Mouse (Mus musculus) E14TG2a.4 (cell line): ENCODE results near the gene Lcor.

Source experiments
- H3K27me3 ChIP-seq: 2 replicates; pipeline ENCODE4 v1.6.1; 2014; ENCODE audit warnings: low read length, control low read depth; ENCODE audit not compliant: insufficient read depth
- H3K36me3 ChIP-seq: 2 replicates; pipeline ENCODE4 v1.6.1; 2014; ENCODE audit warnings: low read length, control low read depth; ENCODE audit not compliant: insufficient read depth
- H3K4me1 ChIP-seq: replicated peaks from 2 replicates; pipeline ENCODE4 v1.6.1; 2014; ENCODE audit warnings: low read depth, low read length, control low read depth
- H3K4me3 ChIP-seq: replicated peaks from 2 replicates; pipeline ENCODE4 v1.5.1; 2014; ENCODE audit warnings: mild to moderate bottlenecking, low read length
- H3K9me3 ChIP-seq: 2 replicates; pipeline ENCODE4 v1.6.1; 2014; ENCODE audit warnings: low read length, control low read depth
- CTCF ChIP-seq: conservative IDR thresholded peaks from 2 replicates; pipeline ENCODE4 v1.5.1; 2014; ENCODE audit warnings: low read length
- NANOG ChIP-seq: IDR thresholded peaks from 2 replicates; pipeline ENCODE4 v1.6.1; 2014; ENCODE audit warnings: borderline replicate concordance, low read length, mixed read lengths
- POU5F1 ChIP-seq: IDR thresholded peaks from 2 replicates; pipeline ENCODE4 v1.6.1; 2014; ENCODE audit warnings: low read length, borderline replicate concordance

Gene Lcor

DNA sequence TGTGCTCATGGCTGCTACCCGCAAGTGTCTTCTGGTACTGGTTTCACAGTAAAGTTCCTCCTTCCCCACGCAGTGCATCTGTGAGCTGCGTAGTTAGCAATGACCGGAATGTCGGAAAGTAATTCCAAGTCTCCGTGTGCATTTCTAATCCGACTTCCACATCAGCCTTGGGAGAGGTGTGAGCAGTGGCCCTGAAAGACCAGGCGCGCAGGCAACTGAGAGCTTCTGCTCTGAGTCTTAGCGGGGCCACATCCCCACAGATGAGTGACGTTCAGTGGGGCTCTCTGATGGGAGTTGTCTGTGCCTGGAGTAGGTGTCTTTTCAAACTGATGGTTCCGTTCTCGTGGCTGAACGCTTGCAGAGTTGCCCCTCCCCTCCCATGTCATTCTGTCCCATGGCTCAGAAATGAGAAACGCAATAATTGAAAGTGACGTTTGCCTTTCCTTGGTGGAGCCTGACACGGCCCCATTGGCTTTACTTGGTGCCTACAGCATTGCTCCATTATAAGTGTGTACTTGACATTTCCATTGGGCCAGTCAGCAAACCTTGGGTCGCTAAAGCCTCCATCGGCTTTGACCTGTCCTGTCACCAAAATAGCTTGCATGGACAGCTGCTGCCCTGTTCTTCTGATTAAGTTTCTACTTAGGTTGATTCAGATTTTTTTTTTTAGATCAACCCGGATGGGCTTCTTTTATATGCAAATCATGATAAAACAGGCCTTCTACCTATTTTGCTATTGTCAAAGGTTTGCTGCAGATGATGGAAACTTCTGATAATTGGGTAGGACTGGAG, 105.2 kb downstream of the Lcor start:
- peaks cover 22% of the 10 kb centered on the region for H3K4me1 ChIP-seq
- peaks cover 59% of the 10 kb centered on the region for H3K36me3 ChIP-seq
- TF ChIP-seq CTCF (no peak), POU5F1 (no peak), NANOG (no peak)
- H3K9me3 ChIP-seq: no peaks in the 10 kb centered on the region
- H3K4me3 ChIP-seq: no peak overlapping the region
- H3K27me3 ChIP-seq: no peaks in the 10 kb centered on the region

DNA sequence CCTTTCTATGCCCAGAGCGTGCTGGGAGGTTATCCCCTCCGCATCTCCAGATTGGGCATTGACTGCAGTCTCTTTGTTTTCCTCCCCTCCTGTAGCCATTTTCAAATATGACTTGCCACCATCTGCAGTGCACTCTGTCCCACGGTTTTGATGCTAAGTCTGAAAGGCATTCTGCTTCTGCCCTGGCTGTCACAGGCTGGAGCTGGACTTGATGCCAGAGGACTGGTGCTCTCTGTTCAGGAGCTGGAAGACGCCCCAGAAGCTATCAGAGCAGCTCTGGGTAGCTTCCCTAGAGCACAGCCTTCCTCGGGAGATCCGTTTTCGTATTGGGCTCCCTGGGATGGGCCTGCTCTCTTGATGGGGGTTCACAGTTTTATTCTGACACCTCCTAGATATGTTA, 106.6 kb downstream of the Lcor start:
- Histone ChIP-seq H3K9me3 (no peaks in the 10 kb centered on the region), H3K4me3 (no peak overlapping the region)

DNA sequence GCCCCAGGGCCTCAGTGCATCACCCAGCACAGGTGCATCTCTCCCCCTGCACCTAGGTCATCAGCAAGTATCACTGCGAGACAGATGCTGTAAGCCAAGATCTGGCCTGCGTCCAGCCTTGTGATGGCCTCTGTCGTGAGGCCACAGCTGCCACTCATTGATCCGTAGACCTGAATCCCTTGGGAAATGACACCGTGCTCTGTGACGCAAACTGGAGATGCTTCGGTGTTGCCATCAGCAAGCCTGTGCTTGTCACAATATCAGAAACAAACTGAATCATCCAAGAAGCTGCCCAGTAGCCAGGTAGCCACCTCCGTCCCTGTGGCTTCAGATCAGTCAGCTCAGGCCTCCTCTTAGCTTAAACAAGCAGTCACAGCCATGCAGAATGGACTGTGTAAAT, 107.2 kb downstream of the Lcor start:
- Histone ChIP-seq H3K36me3 (peaks cover 39% of the 10 kb centered on the region), H3K4me1 (peaks cover 15% of the 10 kb centered on the region), H3K4me3 (no peak overlapping the region), H3K27me3 (no peaks in the 10 kb centered on the region), H3K9me3 (no peaks in the 10 kb centered on the region)
- TF ChIP-seq NANOG: no peak
- no peak for TF ChIP-seq CTCF
- no peak for TF ChIP-seq POU5F1

More for the DNA sequence above, 106.6 kb downstream of the Lcor start:
- Histone ChIP-seq H3K27me3 (no peaks in the 10 kb centered on the region), H3K4me1 (peaks cover 15% of the 10 kb centered on the region), H3K36me3 (peaks cover 45% of the 10 kb centered on the region)
- no peak for TF ChIP-seq POU5F1
- TF ChIP-seq CTCF: no peak
- TF ChIP-seq NANOG: no peak

DNA sequence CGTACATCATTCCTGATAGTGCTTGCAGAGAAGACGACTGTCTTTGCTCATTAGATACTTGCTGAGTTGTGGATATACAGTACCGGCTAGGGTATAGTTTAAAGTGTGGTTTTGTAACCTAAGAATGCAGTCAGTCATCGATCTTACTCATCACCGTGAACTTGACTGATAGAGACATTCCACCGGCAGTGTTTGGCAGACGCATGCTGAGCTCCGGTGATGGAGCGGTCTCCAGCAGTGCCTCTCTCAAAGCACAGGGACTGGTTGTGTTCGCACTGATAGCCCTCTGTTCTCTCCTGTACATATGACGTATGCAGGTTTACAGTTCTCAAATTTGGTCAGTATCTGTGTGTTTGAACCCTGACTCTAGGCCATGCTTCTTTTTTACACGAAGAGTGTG, 109.4 kb downstream of the Lcor start:
- Histone ChIP-seq H3K9me3 (no peaks in the 10 kb centered on the region), H3K36me3 (peaks cover 20% of the 10 kb centered on the region), H3K4me1 (peaks cover 12% of the 10 kb centered on the region), H3K4me3 (no peak overlapping the region), H3K27me3 (no peaks in the 10 kb centered on the region)
- TF ChIP-seq CTCF: no peak
- no peak for TF ChIP-seq POU5F1
- no peak for TF ChIP-seq NANOG

DNA sequence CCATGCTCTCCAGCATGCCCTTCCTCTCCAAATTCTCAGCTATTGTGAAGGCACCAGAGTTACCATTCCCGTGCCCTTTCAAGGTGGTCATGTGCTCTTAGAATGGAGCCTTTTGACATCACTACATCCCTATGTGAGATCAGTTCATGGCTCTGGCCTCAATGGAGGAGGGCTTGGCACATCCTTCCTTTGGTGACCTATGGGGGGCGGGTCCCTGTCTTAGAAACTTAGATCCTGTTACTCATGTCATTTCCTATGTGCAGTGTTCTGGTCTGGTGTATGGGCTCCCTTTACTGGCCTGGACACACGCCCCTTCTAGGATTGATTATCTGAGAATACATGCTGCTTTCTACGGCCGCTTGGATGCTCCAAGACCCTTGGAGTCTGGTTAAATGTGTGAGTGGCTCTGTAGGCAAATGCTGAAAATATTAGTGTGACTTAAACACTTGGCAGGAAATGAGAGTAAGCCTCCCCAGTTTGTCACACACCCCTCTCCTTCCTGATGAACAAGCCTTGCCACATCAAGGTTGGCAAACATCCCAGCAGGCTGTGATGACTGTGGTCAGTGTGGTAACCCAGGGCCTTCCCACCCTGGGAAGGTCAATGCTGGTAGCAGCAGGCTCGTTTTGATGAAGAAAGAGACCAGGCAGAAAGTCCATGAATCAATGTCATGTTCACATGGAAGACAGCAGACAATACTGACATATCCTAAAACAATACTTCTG, 114.9 kb downstream of the Lcor start:
- Histone ChIP-seq H3K4me3 (no peak overlapping the region), H3K36me3 (no peaks in the 10 kb centered on the region), H3K9me3 (no peaks in the 10 kb centered on the region), H3K27me3 (0 out of 2 replicates have a peak, but pooled peaks cover 3% of the 10 kb centered on the region), H3K4me1 (peaks cover 21% of the 10 kb centered on the region)
- TF ChIP-seq NANOG: no peak
- no peak for TF ChIP-seq CTCF
- TF ChIP-seq POU5F1: no peak

DNA sequence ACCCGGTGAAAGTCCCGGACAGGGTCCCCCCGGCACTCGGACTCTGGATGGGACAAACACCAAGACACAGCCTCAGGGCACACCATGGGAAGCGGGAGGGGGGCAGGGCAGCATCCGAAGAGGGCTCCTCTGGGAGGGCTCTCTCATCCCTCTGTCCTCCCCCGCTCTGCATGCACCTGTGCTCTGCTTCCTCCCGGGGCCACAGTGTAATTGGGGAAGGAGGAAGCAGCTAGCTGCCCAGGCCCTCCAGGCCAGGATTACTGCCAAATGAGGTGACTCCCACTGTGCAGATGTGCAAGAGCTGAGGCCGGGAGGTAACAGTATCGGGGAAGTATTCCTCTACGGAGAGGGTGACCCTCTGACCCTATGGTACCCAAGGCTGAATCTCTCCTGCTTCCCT, 118.2 kb downstream of the Lcor start:
- H3K36me3 ChIP-seq: no peaks in the 10 kb centered on the region
- peak overlapping the region; percentile 68 for H3K4me3 ChIP-seq
- no peaks in the 10 kb centered on the region for H3K9me3 ChIP-seq
- H3K4me1 ChIP-seq: peaks cover 13% of the 10 kb centered on the region
- 0 out of 2 replicates have a peak, but pooled peaks cover 7% of the 10 kb centered on the region for H3K27me3 ChIP-seq
- TF ChIP-seq POU5F1: no peak
- TF ChIP-seq CTCF: no peak
- no peak for TF ChIP-seq NANOG

DNA sequence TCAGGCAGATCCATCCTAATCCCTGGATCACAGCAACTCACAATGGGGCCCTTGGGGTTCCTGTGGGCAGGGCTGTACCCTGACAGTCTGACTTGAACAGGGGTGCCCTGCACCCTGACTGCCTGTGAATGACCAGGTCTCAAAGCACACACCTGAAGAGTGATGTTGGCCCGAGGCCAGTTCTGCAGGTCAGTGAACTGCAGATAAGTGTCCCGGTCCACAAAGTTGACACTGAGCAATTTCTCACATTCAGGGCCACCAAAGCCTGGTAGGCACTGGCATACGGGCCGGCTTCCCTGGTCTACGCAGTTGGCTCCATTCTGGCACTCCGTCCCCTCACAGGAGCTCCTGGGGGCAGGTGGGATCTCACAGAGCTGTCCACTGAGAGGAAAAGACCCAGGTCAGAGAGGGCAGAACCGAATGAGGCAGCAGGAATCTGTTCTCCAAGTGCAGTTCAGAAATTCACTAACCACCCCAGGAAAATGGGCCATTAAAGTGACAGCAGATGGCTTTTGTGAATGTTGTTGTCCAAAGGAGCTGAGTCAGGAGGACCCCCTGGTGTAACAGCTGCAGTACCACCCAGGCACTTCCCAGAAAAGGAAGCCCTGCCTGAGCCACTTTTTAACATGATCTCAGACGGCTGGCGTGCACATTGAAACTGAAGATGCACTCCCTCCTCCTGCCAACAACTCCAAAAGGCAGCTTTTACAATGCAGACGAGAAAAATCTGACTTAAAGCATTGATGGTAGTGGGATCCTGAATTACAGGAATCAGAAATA, 124.0 kb downstream of the Lcor start:
- no peak overlapping the region for H3K4me3 ChIP-seq
- H3K27me3 ChIP-seq: 0 out of 2 replicates have a peak, but pooled peaks cover 8% of the 10 kb centered on the region
- peaks cover 23% of the 10 kb centered on the region for H3K4me1 ChIP-seq
- H3K36me3 ChIP-seq: no peaks in the 10 kb centered on the region
- TF ChIP-seq POU5F1 (no peak), CTCF (no peak), NANOG (no peak)
- H3K9me3 ChIP-seq: peaks cover 7% of the 10 kb centered on the region

DNA sequence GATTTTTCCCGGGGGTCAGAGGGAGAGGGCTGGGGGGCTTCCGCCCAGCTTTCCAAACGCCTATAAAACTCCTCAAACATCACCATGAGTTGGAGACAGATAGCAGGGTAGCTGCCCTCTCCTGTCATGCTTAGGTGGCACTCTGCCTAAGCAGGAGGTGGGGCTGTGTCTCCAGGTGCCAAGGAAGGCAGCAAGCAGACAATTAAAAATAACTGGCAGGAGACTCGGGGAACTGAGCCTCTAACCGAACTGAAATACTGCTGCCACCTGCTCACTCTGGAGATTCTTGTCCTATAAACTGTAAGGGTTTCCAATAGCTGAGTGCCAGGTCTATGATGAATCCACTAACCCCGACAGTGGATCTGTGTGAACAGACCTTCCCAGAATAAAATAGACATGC, 129.2 kb downstream of the Lcor start:
- Histone ChIP-seq H3K9me3 (peaks cover 7% of the 10 kb centered on the region), H3K4me3 (no peak overlapping the region), H3K36me3 (no peaks in the 10 kb centered on the region), H3K27me3 (peaks cover 20% of the 10 kb centered on the region), H3K4me1 (peaks cover 19% of the 10 kb centered on the region)
- TF ChIP-seq POU5F1 (no peak), CTCF (no peak), NANOG (no peak)
